ENCODE assay signal across 8 mouse cellular contexts in genomic region chr12:21373100-21373819, GRCm38 (mm10). TPM values are rescaled to one million over a fixed set of nuclear protein-coding genes. Genes with fewer than 3 reads are reported as not detected.
DNase-seq lines count a peak whose midpoint lies in the region; ATAC-seq and TF ChIP-seq lines count a peak whose summit lies in the region.

Gene Adam17, minus strand, starts transcription at chr12:21373632.

- intact Hi-C loops in heart, adult 2 months (cut with DNase I) = loop anchor here (1.0 to 5.0 kb wide), 3 partner anchors 44 to 89 kb away; partner anchors contain the start of genes Itgb1bp1 and Ywhaq

- peak; percentile 73; the same call in 1 of the 2 replicates for TF ChIP-seq EP300 in heart, adult 2 months (IDR thresholded peaks at IDR 0.05; ENCODE audit: insufficient read depth, low read depth, low read length)

- peak within 1 kb of the TSS; percentile 82 for H3K4me3 ChIP-seq in embryonic facial prominence, embryonic 14.5 days (ENCODE audit: low read depth, low read length)
- peak within 1 kb of the TSS; percentile 79 for H3K4me3 ChIP-seq in heart, adult 2 months
- H3K4me3 ChIP-seq in limb, embryonic 13.5 days = peak within 1 kb of the TSS; percentile 75
- H3K4me3 ChIP-seq in midbrain, embryonic 16.5 days (ENCODE audit: low read depth, low read length) = peak within 1 kb of the TSS; percentile 63

- H3K27me3 ChIP-seq in embryonic facial prominence, embryonic 14.5 days (replicated peaks; ENCODE audit: control insufficient read depth, insufficient read depth, low read length) = no peaks in the 10 kb centered on the region
- no peaks in the 10 kb centered on the region for H3K27me3 ChIP-seq in heart, adult 2 months (ENCODE audit: control insufficient read depth, insufficient read depth, low read length)
- H3K27me3 ChIP-seq in limb, embryonic 13.5 days = no peaks in the 10 kb centered on the region
- no peaks in the 10 kb centered on the region for H3K27me3 ChIP-seq in midbrain, embryonic 16.5 days (ENCODE audit: control insufficient read depth, insufficient read depth, low read depth, low read length)

- TF ChIP-seq POLR2A in heart, adult 2 months (IDR thresholded peaks at IDR 0.05; ENCODE audit: insufficient read depth, low read depth, low read length) = peak; percentile 93

- H3K9ac ChIP-seq in embryonic facial prominence, embryonic 14.5 days (ENCODE audit: low read depth, low read length) = peak within 1 kb of the TSS; percentile 88
- peak within 1 kb of the TSS; percentile 89 for H3K9ac ChIP-seq in heart, adult 2 months (ENCODE audit: low read depth, low read length)
- H3K9ac ChIP-seq in limb, embryonic 13.5 days = peak within 1 kb of the TSS; percentile 90
- peak within 1 kb of the TSS; percentile 92 for H3K9ac ChIP-seq in midbrain, embryonic 16.5 days (ENCODE audit: low read depth, low read length)

- no peaks in the 10 kb centered on the region for H3K36me3 ChIP-seq in embryonic facial prominence, embryonic 14.5 days (ENCODE audit: control insufficient read depth, insufficient read depth, low read length)
- peaks cover 12% of the 10 kb centered on the region for H3K36me3 ChIP-seq in heart, adult 2 months (ENCODE audit: control insufficient read depth, insufficient read depth, low read length)
- H3K36me3 ChIP-seq in limb, embryonic 13.5 days = no peaks in the 10 kb centered on the region
- no peaks in the 10 kb centered on the region for H3K36me3 ChIP-seq in midbrain, embryonic 16.5 days (ENCODE audit: control insufficient read depth, insufficient read depth, low read length)

- H3K27ac ChIP-seq in embryonic facial prominence, embryonic 14.5 days (replicated peaks; ENCODE audit: low read depth, low read length) = peak within 1 kb of the TSS; percentile 96
- H3K27ac ChIP-seq in heart, adult 2 months = peak within 1 kb of the TSS; percentile 100
- H3K27ac ChIP-seq in limb, embryonic 13.5 days = peak within 1 kb of the TSS; percentile 96
- peak within 1 kb of the TSS; percentile 96 for H3K27ac ChIP-seq in midbrain, embryonic 16.5 days (ENCODE audit: low read length)

- H3K79me2 ChIP-seq in heart, adult 2 months (replicated peaks; ENCODE audit: control insufficient read depth, insufficient read depth, low read length) = peaks cover 4% of the 10 kb centered on the region; the same call in 1 of the 2 replicates

- peak; percentile 96 for DNase-seq in 3T3-L1 (ENCODE audit: low read depth, low spot score)
- DNase-seq in adrenal gland, postnatal 4 days (ENCODE audit: low spot score in 2 of 2) = peak; percentile 82 to 91
- peak; percentile 98 for DNase-seq in embryonic facial prominence, embryonic 14.5 days (ENCODE audit: low spot score)
- DNase-seq in heart, adult 2 months = peak; percentile 98 to 99
- peak; percentile 97 for DNase-seq in kidney, adult 8-10 months
- DNase-seq in spleen, postnatal 10 days (ENCODE audit: low spot score in 2 of 2) = peak; percentile 91 to 95

- peak within 1 kb of the TSS; percentile 76 for H3K4me2 ChIP-seq in embryonic facial prominence, embryonic 14.5 days (ENCODE audit: low read depth, low read length)
- H3K4me2 ChIP-seq in limb, embryonic 13.5 days (replicated peaks) = peak within 1 kb of the TSS; percentile 73
- H3K4me2 ChIP-seq in midbrain, embryonic 16.5 days (ENCODE audit: low read length) = peak within 1 kb of the TSS; percentile 77

- WGBS in embryonic facial prominence, embryonic 14.5 days = under 1% methylated on average over 34 of the region's 55 CpGs
- under 1% methylated on average over 55 of the region's 55 CpGs for WGBS in heart, adult 2 months
- under 1% methylated on average over 55 of the region's 55 CpGs for WGBS in limb, embryonic 13.5 days
- under 1% methylated on average over 55 of the region's 55 CpGs for WGBS in midbrain, embryonic 16.5 days

- peak; percentile 82 for TF ChIP-seq CTCF in heart, adult 2 months (IDR thresholded peaks at IDR 0.05)

- no peaks in the 10 kb centered on the region for H3K4me1 ChIP-seq in embryonic facial prominence, embryonic 14.5 days (ENCODE audit: control insufficient read depth, insufficient read depth, low read length)
- H3K4me1 ChIP-seq in heart, adult 2 months (ENCODE audit: control insufficient read depth, insufficient read depth, low read length) = peaks cover 5% of the 10 kb centered on the region
- peaks cover 10% of the 10 kb centered on the region for H3K4me1 ChIP-seq in limb, embryonic 13.5 days
- H3K4me1 ChIP-seq in midbrain, embryonic 16.5 days (ENCODE audit: control insufficient read depth, insufficient read depth, low read length) = peaks cover 14% of the 10 kb centered on the region

- H3K9me3 ChIP-seq in embryonic facial prominence, embryonic 14.5 days (ENCODE audit: control insufficient read depth, low read length) = no peaks in the 10 kb centered on the region
- no peaks in the 10 kb centered on the region for H3K9me3 ChIP-seq in limb, embryonic 13.5 days
- no peaks in the 10 kb centered on the region for H3K9me3 ChIP-seq in midbrain, embryonic 16.5 days (replicated peaks; ENCODE audit: control insufficient read depth, low read length, poor library complexity, severe bottlenecking)

- ATAC-seq in embryonic facial prominence, embryonic 14.5 days (ENCODE audit: low read depth) = peak; percentile 98
- ATAC-seq in limb, embryonic 13.5 days (ENCODE audit: low FRiP score, low read depth) = peak; percentile 99
- peak; percentile 99 for ATAC-seq in midbrain, embryonic 16.5 days

RNA-seq across cellular contexts. Expression of gene Adam17, which starts in this region (rescaled TPM):
- total RNA-seq in adrenal gland, postnatal 4 days (2021) = 10 to 100 TPM; 48.9 to 57.0 TPM
- 39.8 and 45.4 TPM in 2 replicates for polyA plus RNA-seq in embryonic facial prominence, embryonic 14.5 days (2014; fragmentation: Nextera tagmentation; extraction: Ambion mirVana)
- 10 to 100 TPM; 39.2 to 43.8 TPM for total RNA-seq in heart, adult 2 months (2021)
- polyA plus RNA-seq in heart, adult 2 months (2012; rRNA removed) = 27.9 and 81.6 TPM in 2 replicates
- 39.9 and 45.4 TPM in 2 replicates for polyA plus RNA-seq in limb, embryonic 13.5 days (2015; fragmentation: Nextera tagmentation; extraction: Ambion mirVana)
- polyA plus RNA-seq in midbrain, embryonic 16.5 days (2015; fragmentation: Nextera tagmentation; extraction: Ambion mirVana) = 16.0 and 17.8 TPM in 2 replicates

Comparison
In these comparisons a context has a peak if more than half of its experiments do, and no peak if none do; other contexts are left out.
1. Peak in every context shown above with its lines: DNase-seq, ATAC-seq, H3K4me3 ChIP-seq and H3K27ac ChIP-seq.